Mouse (Mus musculus) spleen, adult 2 months (tissue): ENCODE data around the gene Tiam1. TPM values are rescaled to one million over a fixed set of nuclear protein-coding genes. Genes with fewer than 3 reads are reported as not detected.

Experiments
- DNase-seq, 2 experiments: peaks; one replicate each; pipeline versions ENCODE4 v3.0.0 to v3.0.0-alpha.2; 2012 to 2021; ENCODE audit warnings: low spot score in 2 of 2, low read depth in 1 of 2
- H3K27ac ChIP-seq: fragments of 200-500 bp; 2 replicates; pipeline ENCODE4 v1.5.1; 2012; ENCODE audit warnings: low read length, inconsistent platforms; ENCODE audit not compliant: insufficient read depth
- H3K27me3 ChIP-seq: fragments of 200-500 bp; 2 replicates; pipeline ENCODE4 v1.6.1; 2012; ENCODE audit warnings: mild to moderate bottlenecking, moderate library complexity, low read length, inconsistent platforms; ENCODE audit not compliant: control insufficient read depth, insufficient read depth
- H3K36me3 ChIP-seq: fragments of 200-500 bp; 2 replicates; pipeline ENCODE4 v1.6.1; 2012; ENCODE audit warnings: mild to moderate bottlenecking, low read length, inconsistent platforms; ENCODE audit not compliant: control insufficient read depth, insufficient read depth
- H3K4me1 ChIP-seq: fragments of 200-500 bp; 2 replicates; pipeline ENCODE4 v1.6.1; 2011; ENCODE audit warnings: inconsistent platforms; ENCODE audit not compliant: control insufficient read depth, insufficient read depth, insufficient read length
- H3K4me3 ChIP-seq: fragments of 200-500 bp; 2 replicates; pipeline ENCODE4 v1.5.1; 2011; ENCODE audit warnings: mild to moderate bottlenecking, inconsistent platforms; ENCODE audit not compliant: insufficient read depth, insufficient read length; ENCODE audit errors: extremely low read depth
- CTCF ChIP-seq: fragments of 200-500 bp; IDR thresholded peaks from 2 replicates; pipeline ENCODE4 v1.5.1; 2011; ENCODE audit warnings: mild to moderate bottlenecking, inconsistent platforms; ENCODE audit not compliant: insufficient read depth, insufficient read length, insufficient replicate concordance; ENCODE audit errors: extremely low read depth
- POLR2A ChIP-seq: fragments of 200-500 bp; IDR thresholded peaks from 2 replicates; pipeline ENCODE4 v1.6.1; 2011; ENCODE audit warnings: low read depth, low read length, inconsistent platforms
- WGBS: fragments of 180-500 bp; shearing (Covaris S2); methylation state at CpG from one replicate; pipeline ENCODE4 v1.1.7; 2018; 5-methylcytosine and 5-hydroxymethylcytosine counted together
- polyA plus RNA-seq: library from polyadenylated mRNA; depleted of rRNA; stranded (reverse); fragments of >200 nt; gene quantifications from 2 replicates; pipeline ENCODE4 v1.2.3, GENCODE M21; 2012

The Tiam1 gene
- polyA plus RNA-seq, 1 experiment, result 4.3 TPM

DNA sequence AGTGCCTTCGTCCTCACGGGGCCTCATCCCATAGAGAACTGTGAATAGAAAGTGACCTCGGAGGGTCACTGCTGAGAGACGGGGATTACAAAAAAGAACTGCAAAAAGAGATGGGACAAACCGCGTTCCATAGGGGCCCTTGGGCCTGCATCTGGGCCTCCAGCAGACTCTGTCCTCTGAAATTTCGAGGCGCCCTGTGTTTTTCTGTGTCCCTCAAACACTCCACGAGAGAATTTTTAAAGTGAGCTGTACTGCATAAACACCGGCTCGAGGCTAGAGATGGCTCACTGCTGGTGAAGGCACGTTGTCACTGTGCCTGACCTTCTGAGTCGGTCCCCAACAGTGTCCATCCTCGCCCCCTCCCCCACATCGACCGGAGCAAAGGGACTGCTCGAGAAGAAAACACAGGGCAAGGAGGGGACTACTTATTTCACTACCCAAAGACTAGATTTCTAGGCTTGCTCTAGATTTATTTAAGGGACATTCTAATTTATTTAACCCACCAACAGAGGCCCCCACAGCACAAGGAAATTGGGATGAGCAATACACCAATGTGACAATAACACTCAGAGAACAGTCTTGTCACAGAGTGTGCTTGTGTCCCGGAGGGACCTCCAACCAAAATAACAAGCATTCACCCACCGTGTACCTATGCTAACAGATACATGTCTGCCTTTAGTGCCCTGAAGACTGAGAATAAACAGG, 200.2 kb downstream of the Tiam1 start:
- no peaks in the 10 kb centered on the region for H3K36me3 ChIP-seq
- H3K27ac ChIP-seq, result no peak overlapping the region
- TF ChIP-seq CTCF (no peak), POLR2A (no peak)
- DNase-seq, result peak in 1 of 2 experiments; percentile 10
- H3K27me3 ChIP-seq, result no peaks in the 10 kb centered on the region
- no peak overlapping the region for H3K4me3 ChIP-seq
- WGBS, result 88% methylated on average over 19 of the region's 19 CpGs
- H3K4me1 ChIP-seq, result no peaks in the 10 kb centered on the region

DNA sequence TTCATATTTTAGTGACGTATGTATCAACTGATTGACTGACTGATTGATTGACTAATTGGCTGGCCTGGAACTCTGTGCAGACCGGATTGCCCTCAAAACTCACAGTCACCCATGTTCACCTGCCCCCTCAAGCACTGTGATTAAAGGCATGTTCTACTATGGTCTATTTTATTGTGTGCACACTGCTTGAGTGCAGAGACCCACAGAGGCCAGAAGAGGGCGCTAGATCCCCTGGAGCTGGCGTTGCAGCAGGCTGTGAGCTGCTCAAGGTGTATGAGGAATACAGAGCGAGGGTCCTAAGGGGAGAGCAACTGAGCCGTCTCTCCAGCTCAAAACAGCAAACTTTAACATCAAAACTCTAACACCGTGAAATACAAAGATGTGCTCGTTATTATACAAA, 202.9 kb downstream of the Tiam1 start:
- no peak for TF ChIP-seq POLR2A
- no peak for TF ChIP-seq CTCF
- Histone ChIP-seq H3K27me3 (no peaks in the 10 kb centered on the region), H3K4me3 (no peak overlapping the region), H3K36me3 (no peaks in the 10 kb centered on the region), H3K27ac (no peak overlapping the region), H3K4me1 (0 out of 2 replicates have a peak, but pooled peaks cover 3% of the 10 kb centered on the region)
- WGBS, result 92% methylated on average over 8 of the region's 8 CpGs
- DNase-seq, result no peak

DNA sequence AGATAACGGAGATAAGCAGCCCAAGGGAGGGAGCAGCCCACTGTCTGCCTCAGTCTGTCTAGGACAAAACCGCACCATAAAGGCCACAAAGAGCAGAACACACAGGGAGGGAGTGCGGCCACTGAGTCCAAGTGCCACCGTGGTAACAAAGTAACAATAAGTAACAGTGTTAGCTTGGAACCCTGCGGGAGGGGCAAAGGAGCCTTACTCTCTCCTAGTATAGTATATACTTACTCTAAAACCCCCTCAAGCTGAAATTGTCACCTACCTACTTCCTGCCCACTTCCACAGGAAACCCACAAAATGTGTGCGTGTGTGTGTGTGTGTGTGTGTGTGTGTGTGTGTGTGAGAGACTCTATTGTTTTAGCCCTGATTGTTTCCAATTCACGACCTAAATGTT, 205.3 kb downstream of the Tiam1 start:
- Histone ChIP-seq H3K4me3 (no peak overlapping the region), H3K36me3 (no peaks in the 10 kb centered on the region), H3K4me1 (0 out of 2 replicates have a peak, but pooled peaks cover 3% of the 10 kb centered on the region), H3K27me3 (no peaks in the 10 kb centered on the region), H3K27ac (no peak overlapping the region)
- TF ChIP-seq CTCF (no peak), POLR2A (no peak)
- 14% methylated on average over 7 of the region's 7 CpGs for WGBS
- peak; percentile 22 to 49 for DNase-seq

DNA sequence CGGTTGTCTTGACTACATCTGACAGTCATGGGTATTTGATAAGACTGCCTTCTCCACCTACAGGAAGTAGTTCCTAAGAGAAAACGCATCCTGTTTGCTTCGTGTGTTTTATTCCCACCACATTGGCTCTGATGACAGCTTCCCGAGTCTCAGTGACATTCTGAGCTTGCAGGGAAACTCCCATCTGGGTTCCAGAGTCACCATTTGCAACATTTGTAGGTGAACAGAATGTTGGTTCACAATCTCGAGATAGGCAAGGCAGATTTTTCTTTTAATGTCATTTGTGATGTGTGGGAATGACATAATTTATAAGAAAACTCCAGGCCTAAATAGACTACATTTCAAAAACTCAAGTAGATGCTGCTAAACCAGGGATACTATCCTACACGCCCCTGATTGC, 207.0 kb downstream of the Tiam1 start:
- Histone ChIP-seq H3K36me3 (no peaks in the 10 kb centered on the region), H3K27ac (no peak overlapping the region), H3K4me3 (no peak overlapping the region), H3K4me1 (0 out of 2 replicates have a peak, but pooled peaks cover 3% of the 10 kb centered on the region), H3K27me3 (no peaks in the 10 kb centered on the region)
- 77% methylated on average over 6 of the region's 6 CpGs for WGBS
- TF ChIP-seq POLR2A (no peak), CTCF (no peak)
- no peak for DNase-seq

DNA sequence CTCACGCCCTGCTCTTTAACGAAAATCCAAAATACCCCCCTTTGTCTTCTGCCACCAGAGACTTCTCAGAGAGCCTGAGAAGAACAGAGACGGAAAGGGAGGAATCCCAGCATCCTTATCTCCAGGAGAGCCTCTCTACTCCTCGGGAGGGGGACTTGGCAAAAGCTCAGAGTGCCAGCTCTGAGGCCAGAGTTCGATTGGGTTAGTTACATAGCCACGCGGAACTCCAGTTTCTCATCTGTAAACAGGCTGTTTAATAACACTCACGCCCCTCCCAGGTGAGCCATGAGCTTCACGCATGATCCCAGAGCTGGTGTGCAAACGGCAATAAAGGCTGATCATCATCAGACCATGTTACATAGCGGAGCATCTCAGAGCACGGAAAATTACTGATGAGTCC, 208.2 kb downstream of the Tiam1 start:
- no peak for DNase-seq
- WGBS, result 93% methylated on average over 12 of the region's 12 CpGs
- H3K27me3 ChIP-seq, result no peaks in the 10 kb centered on the region
- no peak overlapping the region for H3K27ac ChIP-seq
- H3K36me3 ChIP-seq, result no peaks in the 10 kb centered on the region
- H3K4me1 ChIP-seq, result 0 out of 2 replicates have a peak, but pooled peaks cover 3% of the 10 kb centered on the region
- H3K4me3 ChIP-seq, result no peak overlapping the region
- TF ChIP-seq CTCF (no peak), POLR2A (no peak)

DNA sequence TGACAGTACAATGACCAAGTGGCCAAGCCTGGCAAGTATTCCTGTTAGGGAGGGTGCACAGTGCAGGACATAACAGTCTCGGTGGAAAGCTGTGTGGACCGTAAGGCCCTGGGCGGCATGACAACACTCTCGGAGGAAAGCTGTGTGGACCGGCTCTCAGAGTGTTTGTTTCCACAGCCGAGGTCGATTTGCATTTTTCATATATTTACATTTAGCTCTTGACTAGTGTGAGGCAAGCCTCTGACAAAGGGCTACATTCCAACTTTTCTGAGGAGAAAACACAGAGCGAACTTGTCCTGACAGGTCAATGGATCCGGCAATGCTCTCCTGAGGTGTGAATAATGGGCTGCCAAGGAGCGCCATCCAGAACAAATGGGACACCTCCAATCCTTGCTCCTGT, 209.0 kb downstream of the Tiam1 start:
- H3K4me1 ChIP-seq, result 0 out of 2 replicates have a peak, but pooled peaks cover 3% of the 10 kb centered on the region
- H3K27ac ChIP-seq, result no peak overlapping the region
- H3K36me3 ChIP-seq, result no peaks in the 10 kb centered on the region
- no peaks in the 10 kb centered on the region for H3K27me3 ChIP-seq
- DNase-seq, result no peak
- TF ChIP-seq CTCF, result no peak
- no peak for TF ChIP-seq POLR2A
- 95% methylated on average over 10 of the region's 10 CpGs for WGBS
- no peak overlapping the region for H3K4me3 ChIP-seq

DNA sequence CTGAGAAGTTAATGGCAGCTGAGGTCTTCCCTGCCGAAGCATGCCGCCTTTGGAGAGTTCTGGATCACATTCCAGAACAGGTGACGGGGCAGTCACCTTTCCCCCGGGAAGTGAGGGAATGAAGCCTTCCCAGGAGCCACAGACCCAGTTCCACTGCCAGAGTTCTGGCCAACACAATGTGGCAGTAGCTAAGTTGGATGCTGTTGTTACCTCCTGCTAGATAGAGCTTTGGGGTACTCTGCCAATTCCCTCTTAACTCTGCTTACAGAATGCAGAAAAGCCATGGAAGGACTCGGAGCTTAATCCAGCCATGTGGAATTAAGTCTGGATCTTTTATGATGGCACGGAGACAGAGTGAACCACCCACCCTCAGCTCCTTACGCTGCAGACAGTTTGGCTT, 209.6 kb downstream of the Tiam1 start:
- no peak overlapping the region for H3K27ac ChIP-seq
- DNase-seq, result no peak
- H3K36me3 ChIP-seq, result no peaks in the 10 kb centered on the region
- no peaks in the 10 kb centered on the region for H3K27me3 ChIP-seq
- WGBS, result 93% methylated on average over 7 of the region's 7 CpGs
- no peak for TF ChIP-seq POLR2A
- TF ChIP-seq CTCF, result no peak
- no peak overlapping the region for H3K4me3 ChIP-seq
- H3K4me1 ChIP-seq, result 0 out of 2 replicates have a peak, but pooled peaks cover 3% of the 10 kb centered on the region
